Mouse (Mus musculus): Measurements from ENCODE around the gene Gstm4.

GRCm38 (mm10) chr3:108089916-108090315 lies 45.2 kb upstream of the Gstm4 start:
- TF ChIP-seq CTCF (conservative IDR thresholded peaks at IDR 0.05; ENCODE audit: insufficient read depth, insufficient read length, low read depth, low read length), result no peak
- no peak for TF ChIP-seq POLR2A (IDR thresholded peaks at IDR 0.05; ENCODE audit: low read depth, low read length)

Data from kidney, adult 2 months (tissue).